31 mouse cellular contexts compared by ENCODE assay signal in the genomic region with DNA sequence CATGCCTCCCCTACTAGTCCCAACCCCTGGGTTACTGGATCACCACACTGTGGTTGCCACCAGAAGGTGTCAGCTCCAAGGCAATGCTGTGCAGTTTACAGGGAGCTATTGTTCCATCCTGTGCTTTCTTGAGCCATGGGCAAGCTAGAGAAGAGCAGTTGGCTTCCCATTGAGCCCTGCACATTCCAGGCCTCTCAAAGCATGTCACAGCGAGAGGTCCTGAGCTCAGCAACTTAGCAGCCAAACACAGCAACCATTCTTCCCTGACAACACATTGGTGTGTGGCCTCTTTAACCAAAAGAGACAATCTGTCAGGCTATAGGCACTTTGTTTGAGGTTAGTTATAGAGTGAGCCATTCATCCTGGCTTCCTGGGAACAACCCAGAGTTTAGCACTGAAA. TPM values are rescaled to one million over a fixed set of nuclear protein-coding genes. Genes with fewer than 3 reads are reported as not detected.
DNase-seq lines count a peak whose midpoint lies in the region; ATAC-seq lines count a peak whose summit lies in the region.
"Had no signal": no experiment of that assay in that cellular context is flagged by ENCODE, and none has a peak within 500 bp of the region (broad histone marks: within the 10 kb centered on the region; RNA-seq: fewer than 3 reads in every experiment).

No protein-coding gene starts in this region.

- 14% methylated on average over 1 of the region's 1 CpGs for WGBS in neural tube, embryonic 14.5 days
- 32% methylated on average over 1 of the region's 1 CpGs for WGBS in neural tube, embryonic 15.5 days
- 21% methylated on average over 1 of the region's 1 CpGs for WGBS in forebrain, embryonic 15.5 days

- H3K4me1 ChIP-seq in neural tube, embryonic 14.5 days (ENCODE audit: control insufficient read depth, insufficient read depth, low read length), result no peaks in the 10 kb centered on the region
- H3K4me1 ChIP-seq in neural tube, embryonic 15.5 days, result no peaks in the 10 kb centered on the region
- H3K4me1 ChIP-seq in forebrain, embryonic 15.5 days, result no peaks in the 10 kb centered on the region
- H3K4me1 ChIP-seq: embryonic facial prominence, embryonic 13.5 days; limb, embryonic 15.5 days had no signal

- no peak overlapping the region for H3K27ac ChIP-seq in neural tube, embryonic 14.5 days (ENCODE audit: low read depth, low read length)
- H3K27ac ChIP-seq in neural tube, embryonic 15.5 days (replicated peaks), result no peak overlapping the region
- H3K27ac ChIP-seq in forebrain, embryonic 15.5 days (replicated peaks), result no peak overlapping the region
- H3K27ac ChIP-seq: embryonic facial prominence, embryonic 13.5 days; forebrain, embryonic 10.5 days; gastrocnemius, adult 2 months; heart, adult 2 months; heart, embryonic 13.5 days; kidney, postnatal 0 days; limb, embryonic 15.5 days; liver, embryonic 14.5 days; midbrain, embryonic 12.5 days; neural tube, embryonic 13.5 days had no signal

- no peak overlapping the region for H3K4me2 ChIP-seq in neural tube, embryonic 14.5 days (ENCODE audit: low read depth, low read length)
- H3K4me2 ChIP-seq in neural tube, embryonic 15.5 days, result no peak overlapping the region
- no peak overlapping the region for H3K4me2 ChIP-seq in forebrain, embryonic 15.5 days (replicated peaks)
- H3K4me2 ChIP-seq: embryonic facial prominence, embryonic 13.5 days; heart, embryonic 13.5 days; limb, embryonic 15.5 days; midbrain, embryonic 12.5 days; neural tube, embryonic 13.5 days had no signal

- H3K36me3 ChIP-seq in neural tube, embryonic 14.5 days (ENCODE audit: control insufficient read depth, insufficient read depth, low read length), result no peaks in the 10 kb centered on the region
- H3K36me3 ChIP-seq in neural tube, embryonic 15.5 days, result no peaks in the 10 kb centered on the region
- no peaks in the 10 kb centered on the region for H3K36me3 ChIP-seq in forebrain, embryonic 15.5 days
- H3K36me3 ChIP-seq: embryonic facial prominence, embryonic 13.5 days; forebrain, embryonic 10.5 days; limb, embryonic 15.5 days; midbrain, embryonic 12.5 days; neural tube, embryonic 13.5 days had no signal

- H3K4me3 ChIP-seq in neural tube, embryonic 14.5 days (ENCODE audit: low read depth, low read length), result no peak overlapping the region
- no peak overlapping the region for H3K4me3 ChIP-seq in neural tube, embryonic 15.5 days (replicated peaks)
- H3K4me3 ChIP-seq in forebrain, embryonic 15.5 days, result no peak overlapping the region
- H3K4me3 ChIP-seq: embryonic facial prominence, embryonic 13.5 days; forebrain, embryonic 10.5 days; gastrocnemius, adult 2 months; heart, adult 2 months; heart, embryonic 13.5 days; limb, embryonic 15.5 days; midbrain, embryonic 12.5 days; neural tube, embryonic 13.5 days had no signal

- no peak for DNase-seq in cerebellum, postnatal 4 days (ENCODE audit: low spot score in 2 of 2)
- peak; percentile 15 for DNase-seq in cerebellum, adult 8-10 months
- DNase-seq in embryo, embryonic 10.5 days (ENCODE audit: low spot score), result peak; percentile 22
- DNase-seq in lung, postnatal 25 days (ENCODE audit: low spot score), result no peak
- DNase-seq: adrenal gland, postnatal 14 days; gastrocnemius, adult 2 months; heart, adult 2 months; heart, postnatal 10 days; kidney, adult 8-10 months; kidney, postnatal 4 days; left cerebral cortex, postnatal 4 days; lung, adult 2 months; lung, postnatal 14 days; right cerebral cortex, adult 18-20 months; spleen, adult 18-20 months; thymus, postnatal 14 days had no signal

- no peaks in the 10 kb centered on the region for H3K27me3 ChIP-seq in neural tube, embryonic 14.5 days (ENCODE audit: control insufficient read depth, insufficient read depth, low read length)
- no peaks in the 10 kb centered on the region for H3K27me3 ChIP-seq in neural tube, embryonic 15.5 days (replicated peaks)
- no peaks in the 10 kb centered on the region for H3K27me3 ChIP-seq in forebrain, embryonic 15.5 days
- H3K27me3 ChIP-seq: CH12.LX; embryonic facial prominence, embryonic 13.5 days; heart, embryonic 13.5 days; limb, embryonic 15.5 days; midbrain, embryonic 12.5 days; neural tube, embryonic 13.5 days had no signal

- H3K9ac ChIP-seq in neural tube, embryonic 14.5 days (replicated peaks; ENCODE audit: low read depth, low read length), result no peak overlapping the region
- H3K9ac ChIP-seq in neural tube, embryonic 15.5 days (replicated peaks), result no peak overlapping the region
- no peak overlapping the region for H3K9ac ChIP-seq in forebrain, embryonic 15.5 days (replicated peaks)
- H3K9ac ChIP-seq: embryonic facial prominence, embryonic 13.5 days; heart, embryonic 13.5 days; limb, embryonic 15.5 days; liver, embryonic 14.5 days; midbrain, embryonic 12.5 days; neural tube, embryonic 13.5 days had no signal

- peak; percentile 10; the same call in 1 of the 2 replicates for ATAC-seq in cerebellum, adult (ENCODE audit: insufficient number of reproducible peaks, low FRiP score, low TSS enrichment)
- ATAC-seq in neural tube, embryonic 14.5 days (ENCODE audit: low read depth), result peak; percentile 31; the same call in 1 of the 2 replicates
- no peak for ATAC-seq in neural tube, embryonic 15.5 days (ENCODE audit: low FRiP score)
- no peak for ATAC-seq in forebrain, embryonic 15.5 days (replicated peaks)
- ATAC-seq: forebrain, embryonic 16.5 days; intestine, embryonic 16.5 days had no signal

- no peaks in the 10 kb centered on the region for H3K9me3 ChIP-seq in neural tube, embryonic 14.5 days (ENCODE audit: control insufficient read depth, low read length)
- no peaks in the 10 kb centered on the region for H3K9me3 ChIP-seq in neural tube, embryonic 15.5 days (replicated peaks)
- H3K9me3 ChIP-seq in forebrain, embryonic 15.5 days, result no peaks in the 10 kb centered on the region
- H3K9me3 ChIP-seq: embryonic facial prominence, embryonic 13.5 days; forebrain, embryonic 10.5 days; limb, embryonic 15.5 days; midbrain, embryonic 12.5 days; neural tube, embryonic 13.5 days had no signal

RNA-seq across cellular contexts. Expression of gene Casq2, which starts 39.3 kb away (rescaled TPM):
- polyA plus RNA-seq in neural tube, embryonic 14.5 days (2014; fragmentation: Nextera tagmentation; extraction: Ambion mirVana), result 0.67 and 0.75 TPM in 2 replicates
- polyA plus RNA-seq in neural tube, embryonic 15.5 days (2015; fragmentation: Nextera tagmentation; extraction: Ambion mirVana), result 4.0 and 6.2 TPM in 2 replicates
- 0.13 and 0.19 TPM in 2 replicates for polyA plus RNA-seq in forebrain, embryonic 15.5 days (2015; fragmentation: Nextera tagmentation; extraction: Ambion mirVana)
- polyA plus RNA-seq: forebrain, embryonic 10.5 days had no signal

Comparison
In these comparisons a context has a peak if more than half of its experiments do, and no peak if none do; other contexts are left out.
1. ATAC-seq: peak in cerebellum, adult (single experiment) and neural tube, embryonic 14.5 days (single experiment); none in neural tube, embryonic 15.5 days (single experiment) and forebrain, embryonic 15.5 days (single experiment).
2. DNase-seq: peak in cerebellum, adult 8-10 months (single experiment) and embryo, embryonic 10.5 days (single experiment); none in cerebellum, postnatal 4 days (0 of 2) and lung, postnatal 25 days (single experiment).